Mouse (Mus musculus) c-Kit-positive CD71-positive TER-119-negative erythroid progenitor cells, embryonic 14.5 days (primary cell): ENCODE data around the gene Chek1.
A peak's percentile ranks its signal among the peaks of the same experiment; 100 is the strongest.

Experiments used
- DNase-seq: peaks from one replicate; pipeline ENCODE4 v3.0.0-alpha.2; 2013; ENCODE audit warnings: low read depth

The Chek1 gene

GRCm38 (mm10) chr9:36727034-36727755 is at the start of gene Chek1:
Gene Chek1, minus strand, starts transcription at chr9:36727065.
- no peak for DNase-seq

- DNase-seq = peak; percentile 10
Measured at GRCm38 (mm10) chr9:36769048-36769413, 42.2 kb upstream of the Chek1 start.

- peak; percentile 32 for DNase-seq
Measured at GRCm38 (mm10) chr9:36768156-36769047, 41.5 kb upstream of the Chek1 start.

- DNase-seq = peak; percentile 100
Measured at GRCm38 (mm10) chr9:36767203-36768143, 40.6 kb upstream of the Chek1 start, which contains the start of gene Stt3a. Gene Stt3a, minus strand, starts transcription at chr9:36767679.

- no peak for DNase-seq
Measured at GRCm38 (mm10) chr9:36764378-36764777, 37.5 kb upstream of the Chek1 start.

- peak; percentile 78 for DNase-seq
Measured at GRCm38 (mm10) chr9:36726131-36727033, 483 bp downstream of the Chek1 start.

- DNase-seq = no peak
Measured at GRCm38 (mm10) chr9:36716624-36717023, 10.2 kb downstream of the Chek1 start.

GRCm38 (mm10) chr9:36707304-36707703 is 19.6 kb downstream of the Chek1 start:
- no peak for DNase-seq

- DNase-seq = no peak
Measured at GRCm38 (mm10) chr9:36705923-36706322, 20.9 kb downstream of the Chek1 start.

GRCm38 (mm10) chr9:36694276-36694675 is 32.6 kb downstream of the Chek1 start:
- no peak for DNase-seq

- no peak for DNase-seq
Measured at GRCm38 (mm10) chr9:36692920-36693319, 33.9 kb downstream of the Chek1 start, which contains the start of gene Acrv1. Gene Acrv1, plus strand, starts transcription at chr9:36693220.

- DNase-seq = no peak
Measured at GRCm38 (mm10) chr9:36687329-36687728, 39.5 kb downstream of the Chek1 start.

GRCm38 (mm10) chr9:36681424-36681823 is 45.4 kb downstream of the Chek1 start:
- no peak for DNase-seq
